Mouse (Mus musculus): ENCODE results near the gene Klra2.
"Not testable (repeated sequence)": the region's sequence is repeated elsewhere in the genome, so short reads cannot be mapped to it uniquely, and the experiment has no call there.

Klra2 gene

DNA sequence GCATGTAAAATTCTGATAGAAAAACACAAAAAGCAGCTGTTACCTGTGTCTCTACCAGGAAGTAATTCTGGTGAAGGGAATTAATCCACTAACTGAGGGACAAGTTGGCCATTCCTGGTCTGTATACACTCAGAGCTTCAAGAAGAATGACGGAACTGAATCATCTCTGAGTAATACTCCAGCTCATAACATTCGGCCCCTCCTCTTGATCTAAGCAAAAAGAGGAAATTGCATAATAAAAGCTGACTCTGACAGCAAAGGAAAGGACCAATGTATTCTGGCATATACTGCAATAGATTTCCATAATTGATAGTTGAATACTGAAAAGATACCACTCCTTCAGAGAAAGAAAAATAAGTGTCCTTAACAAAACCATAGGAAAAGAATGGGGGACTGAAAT lies at the start of gene Klra2:
Gene Klra2, minus strand, starts transcription at position 157 of the 400 bp plus-strand sequence.
- peak; percentile 91 for DNase-seq (ENCODE audit: low read depth)

DNA sequence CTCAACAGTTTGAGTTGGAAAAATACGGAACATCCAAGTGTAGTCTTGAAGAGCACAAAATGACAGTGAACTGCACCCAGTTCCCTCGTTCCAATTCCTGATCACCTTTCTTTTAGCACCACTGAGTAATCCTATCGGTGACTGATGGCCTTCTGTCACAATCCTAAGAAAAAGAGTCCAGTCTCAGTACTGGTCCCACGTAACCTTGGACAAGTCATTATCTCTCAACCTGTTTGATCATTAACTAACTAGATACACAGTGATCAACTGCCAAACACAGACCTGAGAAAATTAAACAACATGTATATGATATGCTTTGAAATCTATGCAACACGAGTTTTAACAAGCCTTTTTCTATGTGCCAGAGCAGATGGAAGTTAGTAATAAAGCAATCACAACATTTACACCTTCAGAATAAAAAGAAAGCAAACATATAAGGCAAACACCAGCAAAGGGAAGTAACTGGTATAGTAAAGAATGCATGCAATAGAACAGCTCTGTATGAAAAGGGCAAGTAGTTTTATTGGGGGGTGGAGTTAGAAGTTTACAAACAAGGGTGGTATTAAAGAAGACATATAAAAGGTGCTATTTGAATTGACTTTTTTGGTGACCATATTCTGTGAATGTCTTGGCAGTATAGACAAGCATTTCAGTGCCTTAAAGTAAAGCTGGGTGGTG lies 47.4 kb upstream of the Klra2 start:
- DNase-seq (ENCODE audit: low read depth) = no peak

GRCm38 (mm10) chr6:131293916-131294315 lies 46.8 kb upstream of the Klra2 start:
- DNase-seq (ENCODE audit: low read depth) = no peak

GRCm38 (mm10) chr6:131292991-131293788 lies 46.0 kb upstream of the Klra2 start, which contains the start of gene Magohb:
Gene Magohb (minus strand): TSS chr6:131293244.
- peak; percentile 80 for DNase-seq (ENCODE audit: low read depth)

DNA sequence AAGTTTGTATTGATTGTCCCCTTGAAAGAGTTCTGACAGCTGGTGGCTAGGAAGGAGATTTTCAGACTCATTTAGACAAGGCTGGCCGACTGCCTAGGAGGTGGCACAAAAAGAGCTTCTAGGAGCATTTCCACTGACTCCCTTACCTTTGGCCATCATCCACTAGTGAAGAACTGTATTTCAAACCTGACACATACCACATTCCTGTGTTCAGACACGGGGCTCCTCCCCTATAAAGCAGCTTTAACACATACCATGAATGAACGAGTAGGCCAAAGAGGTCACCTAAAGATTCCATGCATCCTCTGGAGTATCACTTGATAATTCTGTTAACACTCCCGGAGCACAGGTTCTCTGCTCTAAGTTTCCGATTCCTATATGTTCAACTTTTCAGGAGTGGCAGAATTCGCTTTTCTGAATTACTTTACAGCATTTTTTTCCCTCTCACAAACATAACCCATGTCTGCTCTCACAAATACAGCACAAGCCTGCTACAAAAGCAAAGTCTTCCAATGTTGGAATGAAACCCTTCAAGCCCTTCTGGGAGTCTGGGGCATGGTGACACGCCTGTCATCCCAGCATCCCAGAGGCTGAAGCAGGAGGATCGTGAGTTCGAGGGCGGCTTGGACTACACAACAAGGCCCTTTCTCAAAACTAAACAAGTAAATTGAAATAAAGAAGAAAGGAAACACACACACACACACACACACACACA lies 45.3 kb upstream of the Klra2 start:
- DNase-seq (ENCODE audit: low read depth) = peak; percentile 51

- DNase-seq (ENCODE audit: low read depth) = peak; percentile 78
Measured at GRCm38 (mm10) chr6:131290430-131290829, 43.3 kb upstream of the Klra2 start.

GRCm38 (mm10) chr6:131278160-131278559 lies 31.0 kb upstream of the Klra2 start:
- DNase-seq (ENCODE audit: low read depth) = not testable (repeated sequence)

GRCm38 (mm10) chr6:131276659-131277058 lies 29.5 kb upstream of the Klra2 start:
- peak; percentile 79 for DNase-seq (ENCODE audit: low read depth)

DNA sequence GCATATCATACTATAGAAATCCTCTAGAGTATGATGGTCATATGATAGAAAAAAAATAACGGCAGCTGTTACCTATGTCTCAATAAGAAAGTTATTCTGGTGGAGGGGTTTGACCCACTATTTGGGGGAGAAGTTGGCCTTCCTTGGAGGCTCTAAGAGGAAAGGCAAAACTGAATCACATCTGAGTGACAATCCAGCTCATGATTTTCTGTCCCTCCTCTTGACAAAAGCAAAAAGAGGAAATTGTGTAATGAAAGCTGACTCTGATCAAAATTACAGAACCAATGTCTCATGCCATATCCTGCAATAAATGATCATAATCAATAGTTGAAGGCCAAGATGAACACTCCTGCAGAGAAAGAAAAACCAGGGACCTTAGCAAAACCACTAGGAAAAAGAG lies 25.1 kb upstream of the Klra2 start:
- peak; percentile 57 for DNase-seq (ENCODE audit: low read depth)

DNA sequence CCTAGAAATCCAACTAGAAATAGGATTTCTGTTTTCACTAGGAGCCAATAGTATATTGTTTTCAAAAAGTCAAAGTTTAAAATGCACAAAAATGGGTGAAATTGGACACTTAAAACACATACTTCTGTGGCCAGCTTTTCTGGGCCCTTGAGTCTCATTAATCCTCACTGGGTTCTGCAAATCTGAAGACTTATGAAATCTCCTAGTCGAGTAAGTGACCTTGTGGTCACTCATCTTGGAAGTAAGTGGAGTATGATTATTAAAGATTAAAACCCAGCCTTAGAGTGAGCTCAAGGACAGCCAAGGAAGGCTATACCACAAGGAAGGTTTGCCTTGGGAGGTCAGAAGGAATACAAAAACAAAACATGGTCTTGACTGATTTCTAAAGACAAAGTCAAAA lies 23.1 kb upstream of the Klra2 start:
- DNase-seq (ENCODE audit: low read depth) = peak; percentile 54

DNA sequence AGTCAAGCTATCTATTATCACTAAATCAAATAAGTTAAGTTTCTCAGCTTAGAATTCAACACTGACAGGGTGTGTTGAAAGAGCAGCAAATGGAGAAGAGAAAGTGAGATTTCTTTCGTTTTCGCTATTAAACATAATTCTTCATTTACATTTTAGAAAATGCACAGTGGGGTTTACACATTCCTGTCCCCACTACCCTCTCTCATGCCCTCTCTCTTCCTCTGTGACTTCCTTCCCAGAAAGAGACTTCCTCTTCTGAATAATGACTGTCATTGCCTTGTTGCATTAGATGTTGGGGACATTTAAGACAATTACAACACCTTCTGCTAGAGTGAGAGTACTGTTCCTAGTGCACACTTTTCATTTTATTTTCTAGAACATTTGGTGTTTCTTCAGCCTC lies 22.4 kb upstream of the Klra2 start:
- no peak for DNase-seq (ENCODE audit: low read depth)

GRCm38 (mm10) chr6:131264175-131264574 lies 17.0 kb upstream of the Klra2 start:
- DNase-seq (ENCODE audit: low read depth) = no peak

DNA sequence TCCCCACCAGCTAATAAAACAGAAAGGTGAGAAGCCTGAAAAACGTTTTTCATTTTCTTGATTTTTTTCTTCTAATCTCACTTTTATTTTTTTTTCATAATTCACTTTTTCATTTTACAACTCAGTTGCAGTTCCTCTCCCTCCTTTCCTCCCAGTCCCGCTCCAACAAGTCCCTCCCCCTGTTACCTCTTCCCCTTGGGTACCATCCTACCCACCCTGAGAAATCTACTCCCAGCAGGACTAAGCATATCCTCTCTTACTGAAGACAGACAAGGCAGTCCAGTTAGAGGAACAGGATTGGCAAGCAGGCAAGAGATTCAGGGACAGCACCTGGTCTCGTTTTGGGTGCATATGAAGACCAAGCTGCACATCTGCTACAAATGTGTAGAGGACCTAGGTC lies 15.6 kb upstream of the Klra2 start:
- DNase-seq (ENCODE audit: low read depth) = no peak

GRCm38 (mm10) chr6:131262009-131262408 lies 14.8 kb upstream of the Klra2 start:
- peak; percentile 50 for DNase-seq (ENCODE audit: low read depth)

DNA sequence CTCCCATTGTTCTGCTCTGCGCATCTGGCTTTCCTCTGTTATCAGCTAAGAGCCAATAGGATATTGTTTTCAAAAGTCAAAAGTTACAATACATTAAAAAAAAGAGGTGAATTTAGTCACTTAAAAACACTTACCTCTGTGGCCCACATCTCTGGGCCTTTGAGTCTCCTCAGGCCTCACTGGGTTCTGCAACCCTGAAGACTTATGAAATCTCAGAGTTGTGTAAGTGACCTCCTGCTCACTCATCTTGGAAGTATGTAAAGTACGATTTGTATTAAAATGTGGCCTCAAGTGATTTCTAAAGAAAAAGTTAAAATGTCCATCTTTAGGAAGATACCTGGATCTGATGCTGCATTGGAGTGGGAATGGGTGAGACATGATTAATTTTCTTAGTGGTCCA lies 2.1 kb downstream of the Klra2 start:
- peak; percentile 56 for DNase-seq (ENCODE audit: low read depth)

Data from 416B (cell line).